Mouse (Mus musculus): ENCODE results near the gene P2ry14. TPM values are rescaled to one million over a fixed set of nuclear protein-coding genes. Genes with fewer than 3 reads are reported as not detected.

P2ry14 gene
- polyA plus RNA-seq (2014; fragmentation: Nextera tagmentation; extraction: Ambion mirVana), result 4.0 and 4.4 TPM in 2 replicates

DNA sequence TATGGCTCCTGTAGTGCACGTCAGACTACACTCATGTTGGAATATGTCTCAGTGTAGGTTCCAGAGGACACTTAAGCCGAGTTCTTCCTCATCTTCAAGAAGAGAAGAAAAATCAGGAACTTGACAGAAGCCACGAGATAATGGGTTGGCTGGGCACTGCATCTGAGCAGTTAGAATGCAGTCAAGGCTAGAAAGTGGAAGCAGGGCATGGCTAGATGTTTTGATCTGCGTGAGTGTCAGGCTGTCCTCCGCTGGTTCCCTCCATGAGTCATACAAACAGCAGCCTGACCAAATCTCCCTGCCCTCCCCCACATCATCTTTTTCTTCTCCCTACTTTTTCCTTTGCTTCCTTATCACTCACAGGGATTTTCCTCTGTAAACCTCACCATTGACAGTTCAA is at the start of gene P2ry14:
TSS of gene P2ry14 (minus strand) at position 195 of the 400 bp plus-strand sequence.
- Histone ChIP-seq H3K9ac (no peak within 1 kb of the TSS), H3K4me3 (replicated peaks; ENCODE audit: low read length) (no peak within 1 kb of the TSS), H3K4me2 (replicated peaks) (no peak within 1 kb of the TSS), H3K9me3 (ENCODE audit: control insufficient read depth, low read length) (no peaks in the 10 kb centered on the region), H3K27me3 (ENCODE audit: control insufficient read depth, insufficient read depth, low read length) (no peaks in the 10 kb centered on the region), H3K27ac (no peak within 1 kb of the TSS), H3K4me1 (replicated peaks; ENCODE audit: control insufficient read depth, insufficient read depth, low read length) (no peaks in the 10 kb centered on the region), H3K36me3 (replicated peaks; ENCODE audit: control insufficient read depth, insufficient read depth) (no peaks in the 10 kb centered on the region)
- no peak for ATAC-seq (ENCODE audit: low FRiP score)
- 86% methylated on average over 5 of the region's 5 CpGs for WGBS
- DNase-seq (ENCODE audit: low spot score), result no peak

DNA sequence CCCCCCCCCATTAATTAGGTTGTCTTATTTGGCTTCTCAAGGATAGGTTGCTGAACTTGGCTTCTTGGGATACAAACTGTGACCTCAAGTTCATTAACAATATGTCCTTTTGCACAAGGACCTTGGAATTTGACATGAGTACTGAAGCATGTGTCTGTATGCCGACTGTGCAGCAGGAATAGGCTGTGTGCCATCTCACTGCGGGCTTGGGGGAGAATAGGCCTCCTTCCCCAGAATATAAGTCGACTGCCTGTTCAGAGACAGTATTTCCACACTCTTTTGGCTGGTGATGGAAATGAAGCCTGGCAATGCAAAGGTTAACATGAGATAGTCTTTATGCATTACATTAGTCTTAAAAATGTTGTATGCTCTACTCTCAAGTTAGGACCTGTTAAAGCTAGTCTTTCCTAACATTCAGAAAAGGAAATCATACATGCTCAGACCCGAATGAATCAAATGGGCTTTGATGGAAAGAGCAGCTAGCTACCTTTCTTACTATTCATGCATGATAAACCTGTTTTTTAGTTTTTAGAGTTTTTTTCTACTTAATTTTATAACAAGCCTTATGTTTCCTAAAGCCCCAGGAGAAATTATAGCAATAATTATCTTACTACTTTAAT is 44.0 kb upstream of the P2ry14 start:
- no peaks in the 10 kb centered on the region for H3K36me3 ChIP-seq (replicated peaks; ENCODE audit: control insufficient read depth, insufficient read depth)
- DNase-seq (ENCODE audit: low spot score), result no peak
- H3K4me2 ChIP-seq (replicated peaks), result no peak overlapping the region
- no peaks in the 10 kb centered on the region for H3K4me1 ChIP-seq (replicated peaks; ENCODE audit: control insufficient read depth, insufficient read depth, low read length)
- no peak overlapping the region for H3K9ac ChIP-seq
- H3K9me3 ChIP-seq (ENCODE audit: control insufficient read depth, low read length), result no peaks in the 10 kb centered on the region
- no peak overlapping the region for H3K27ac ChIP-seq
- ATAC-seq (ENCODE audit: low FRiP score), result no peak
- WGBS, result 91% methylated on average over 4 of the region's 4 CpGs
- H3K4me3 ChIP-seq (replicated peaks; ENCODE audit: low read length), result no peak overlapping the region
- H3K27me3 ChIP-seq (ENCODE audit: control insufficient read depth, insufficient read depth, low read length), result no peaks in the 10 kb centered on the region

DNA sequence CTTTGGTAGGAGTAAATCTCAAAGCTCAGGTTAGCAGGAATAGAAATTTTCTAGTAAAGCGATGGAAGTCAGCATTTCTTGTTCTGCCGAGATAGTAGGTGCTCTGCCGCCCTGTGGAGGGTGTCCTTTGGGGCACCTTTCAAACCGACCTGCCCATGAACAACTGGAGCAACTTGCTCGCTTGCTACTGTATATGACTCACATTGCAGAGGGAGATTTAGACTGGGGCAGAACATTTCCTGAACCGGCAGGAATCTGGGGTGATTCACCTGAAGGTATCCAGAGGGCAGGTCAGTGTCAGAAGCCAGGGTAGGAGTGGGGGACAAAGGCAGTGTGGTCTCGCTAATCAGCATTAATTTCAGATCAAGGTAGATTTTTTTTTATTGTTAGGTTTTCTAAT is 41.5 kb upstream of the P2ry14 start, which contains the start of gene Gpr87:
TSS of gene Gpr87 (minus strand) at position 167 of the 400 bp plus-strand sequence.
- no peak within 1 kb of the TSS for H3K9ac ChIP-seq
- 88% methylated on average over 7 of the region's 7 CpGs for WGBS
- no peaks in the 10 kb centered on the region for H3K9me3 ChIP-seq (ENCODE audit: control insufficient read depth, low read length)
- H3K4me3 ChIP-seq (replicated peaks; ENCODE audit: low read length), result no peak within 1 kb of the TSS
- H3K4me1 ChIP-seq (replicated peaks; ENCODE audit: control insufficient read depth, insufficient read depth, low read length), result no peaks in the 10 kb centered on the region
- DNase-seq (ENCODE audit: low spot score), result no peak
- H3K27me3 ChIP-seq (ENCODE audit: control insufficient read depth, insufficient read depth, low read length), result no peaks in the 10 kb centered on the region
- ATAC-seq (ENCODE audit: low FRiP score), result no peak
- H3K36me3 ChIP-seq (replicated peaks; ENCODE audit: control insufficient read depth, insufficient read depth), result no peaks in the 10 kb centered on the region
- no peak within 1 kb of the TSS for H3K4me2 ChIP-seq (replicated peaks)
- no peak within 1 kb of the TSS for H3K27ac ChIP-seq

DNA sequence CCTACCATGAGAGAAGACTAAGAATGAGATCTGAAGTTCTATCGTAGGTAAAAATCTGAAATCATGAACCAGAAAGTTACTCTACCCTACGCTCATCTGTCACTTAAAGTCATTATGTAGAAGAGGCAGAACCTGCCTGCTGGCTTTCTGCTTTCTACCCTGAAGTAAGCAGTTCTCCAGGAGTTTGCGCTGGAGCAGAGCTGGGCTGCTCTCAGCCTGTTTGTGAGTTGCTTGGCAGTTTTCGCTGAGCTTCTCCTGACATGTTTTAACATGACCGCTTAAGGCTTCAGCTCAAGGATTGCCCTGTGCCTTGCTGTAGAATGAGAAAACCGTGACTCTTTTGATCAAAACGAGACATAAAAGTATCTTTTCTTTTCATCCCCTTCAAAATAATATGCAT is 40.7 kb upstream of the P2ry14 start:
- Histone ChIP-seq H3K4me2 (replicated peaks) (no peak overlapping the region), H3K4me1 (replicated peaks; ENCODE audit: control insufficient read depth, insufficient read depth, low read length) (no peaks in the 10 kb centered on the region), H3K4me3 (replicated peaks; ENCODE audit: low read length) (no peak overlapping the region), H3K36me3 (replicated peaks; ENCODE audit: control insufficient read depth, insufficient read depth) (no peaks in the 10 kb centered on the region), H3K27ac (no peak overlapping the region), H3K9ac (no peak overlapping the region), H3K9me3 (ENCODE audit: control insufficient read depth, low read length) (no peaks in the 10 kb centered on the region), H3K27me3 (ENCODE audit: control insufficient read depth, insufficient read depth, low read length) (no peaks in the 10 kb centered on the region)
- DNase-seq (ENCODE audit: low spot score) (no peak), ATAC-seq (ENCODE audit: low FRiP score) (no peak)
- 95% methylated on average over 7 of the region's 7 CpGs for WGBS

DNA sequence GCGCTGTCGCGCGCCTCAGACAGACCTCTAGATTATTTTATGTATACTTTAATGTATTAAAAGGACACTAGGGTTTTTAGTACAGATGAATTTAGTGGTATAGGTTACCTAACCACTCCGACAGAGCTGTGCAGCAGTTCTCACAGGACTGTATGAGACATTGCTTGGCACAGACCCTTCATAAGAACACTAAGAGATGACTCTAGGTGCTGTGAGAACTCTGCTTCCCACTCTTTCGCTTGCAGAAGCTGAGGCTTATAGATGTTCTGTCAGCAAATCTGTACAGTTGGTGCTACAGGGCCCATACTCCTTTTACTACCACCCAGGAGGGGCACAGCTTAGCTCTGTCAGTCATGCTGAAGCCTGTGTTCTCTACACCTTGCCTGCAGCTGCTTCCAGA is 38.3 kb upstream of the P2ry14 start:
- Histone ChIP-seq H3K27ac (no peak overlapping the region), H3K9ac (no peak overlapping the region), H3K36me3 (replicated peaks; ENCODE audit: control insufficient read depth, insufficient read depth) (no peaks in the 10 kb centered on the region), H3K9me3 (ENCODE audit: control insufficient read depth, low read length) (no peaks in the 10 kb centered on the region), H3K4me3 (replicated peaks; ENCODE audit: low read length) (no peak overlapping the region), H3K4me2 (replicated peaks) (no peak overlapping the region), H3K27me3 (ENCODE audit: control insufficient read depth, insufficient read depth, low read length) (no peaks in the 10 kb centered on the region), H3K4me1 (replicated peaks; ENCODE audit: control insufficient read depth, insufficient read depth, low read length) (no peaks in the 10 kb centered on the region)
- 96% methylated on average over 6 of the region's 6 CpGs for WGBS
- ATAC-seq (ENCODE audit: low FRiP score), result no peak
- DNase-seq (ENCODE audit: low spot score), result no peak

DNA sequence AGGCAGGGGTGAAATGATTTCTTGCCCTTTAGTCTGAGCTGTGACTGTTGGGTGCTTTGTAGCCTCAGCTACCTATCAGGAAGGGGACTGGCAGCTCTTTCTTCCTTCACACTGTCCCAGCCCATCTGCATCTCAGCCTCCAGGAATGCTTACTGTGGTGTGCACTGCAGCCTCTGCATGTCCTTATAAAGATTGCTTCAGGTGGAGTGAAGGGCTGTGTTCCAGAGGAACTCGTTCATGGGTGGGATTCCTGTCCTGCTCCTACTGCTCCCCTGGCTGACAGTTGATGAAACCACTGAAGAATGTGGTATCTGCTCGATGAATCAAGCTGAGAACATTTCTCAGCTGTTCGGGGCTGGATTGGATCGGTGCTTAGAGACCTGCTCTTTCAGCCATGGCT is 33.9 kb upstream of the P2ry14 start:
- no peaks in the 10 kb centered on the region for H3K9me3 ChIP-seq (ENCODE audit: control insufficient read depth, low read length)
- no peak for DNase-seq (ENCODE audit: low spot score)
- WGBS, result 88% methylated on average over 4 of the region's 4 CpGs
- H3K4me3 ChIP-seq (replicated peaks; ENCODE audit: low read length), result no peak overlapping the region
- no peak overlapping the region for H3K4me2 ChIP-seq (replicated peaks)
- no peak overlapping the region for H3K9ac ChIP-seq
- no peaks in the 10 kb centered on the region for H3K27me3 ChIP-seq (ENCODE audit: control insufficient read depth, insufficient read depth, low read length)
- no peaks in the 10 kb centered on the region for H3K36me3 ChIP-seq (replicated peaks; ENCODE audit: control insufficient read depth, insufficient read depth)
- no peak overlapping the region for H3K27ac ChIP-seq
- no peak for ATAC-seq (ENCODE audit: low FRiP score)
- H3K4me1 ChIP-seq (replicated peaks; ENCODE audit: control insufficient read depth, insufficient read depth, low read length), result no peaks in the 10 kb centered on the region

DNA sequence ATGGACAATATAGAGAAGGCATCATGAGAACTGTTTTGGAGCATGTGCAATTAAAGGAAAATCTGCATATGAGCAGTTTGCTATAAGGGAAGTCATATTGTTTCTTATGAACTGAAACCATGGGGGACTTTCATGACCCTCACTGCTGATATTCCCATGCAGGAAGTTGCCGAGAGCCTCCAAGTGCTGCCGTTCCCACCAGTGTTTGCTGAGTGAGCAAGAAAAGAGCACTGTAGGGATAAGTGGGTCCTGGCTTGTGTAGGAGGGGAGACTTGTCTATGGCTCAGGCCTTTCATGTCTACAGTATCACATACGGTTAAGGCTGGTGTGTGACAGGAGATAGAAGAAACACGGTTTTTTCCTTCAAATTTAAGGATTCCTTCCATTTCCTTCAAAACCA is 32.2 kb upstream of the P2ry14 start:
- no peak overlapping the region for H3K27ac ChIP-seq
- 78% methylated on average over 4 of the region's 4 CpGs for WGBS
- H3K4me3 ChIP-seq (replicated peaks; ENCODE audit: low read length), result no peak overlapping the region
- H3K36me3 ChIP-seq (replicated peaks; ENCODE audit: control insufficient read depth, insufficient read depth), result no peaks in the 10 kb centered on the region
- ATAC-seq (ENCODE audit: low FRiP score), result no peak
- no peak overlapping the region for H3K9ac ChIP-seq
- H3K4me2 ChIP-seq (replicated peaks), result no peak overlapping the region
- H3K4me1 ChIP-seq (replicated peaks; ENCODE audit: control insufficient read depth, insufficient read depth, low read length), result no peaks in the 10 kb centered on the region
- H3K27me3 ChIP-seq (ENCODE audit: control insufficient read depth, insufficient read depth, low read length), result no peaks in the 10 kb centered on the region
- H3K9me3 ChIP-seq (ENCODE audit: control insufficient read depth, low read length), result no peaks in the 10 kb centered on the region
- no peak for DNase-seq (ENCODE audit: low spot score)

DNA sequence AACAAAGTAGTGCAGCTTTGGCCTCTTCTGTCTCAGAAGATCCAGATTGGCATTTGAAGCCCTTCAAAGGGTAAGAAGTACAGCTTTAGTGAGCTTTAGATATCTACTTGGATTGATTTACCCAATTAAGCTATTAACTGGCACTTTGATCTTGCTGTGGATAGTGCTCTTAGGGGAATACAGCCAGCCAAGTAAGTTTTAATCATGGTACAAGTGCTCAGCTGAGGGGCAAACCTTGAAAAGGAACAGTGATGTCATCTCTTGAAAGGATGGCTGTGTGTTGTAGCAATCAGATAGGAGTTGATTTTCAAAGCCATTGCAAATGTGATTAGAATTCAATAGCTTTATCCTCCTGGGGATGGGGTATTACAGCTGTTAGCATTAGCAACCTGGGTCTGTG is 28.7 kb upstream of the P2ry14 start:
- Histone ChIP-seq H3K27me3 (ENCODE audit: control insufficient read depth, insufficient read depth, low read length) (no peaks in the 10 kb centered on the region), H3K9me3 (ENCODE audit: control insufficient read depth, low read length) (no peaks in the 10 kb centered on the region), H3K9ac (no peak overlapping the region), H3K4me3 (replicated peaks; ENCODE audit: low read length) (no peak overlapping the region), H3K27ac (no peak overlapping the region), H3K36me3 (replicated peaks; ENCODE audit: control insufficient read depth, insufficient read depth) (no peaks in the 10 kb centered on the region), H3K4me1 (replicated peaks; ENCODE audit: control insufficient read depth, insufficient read depth, low read length) (no peaks in the 10 kb centered on the region), H3K4me2 (replicated peaks) (no peak overlapping the region)
- ATAC-seq (ENCODE audit: low FRiP score) (peak; percentile 32; the same call in 1 of the 2 replicates), DNase-seq (ENCODE audit: low spot score) (no peak)

DNA sequence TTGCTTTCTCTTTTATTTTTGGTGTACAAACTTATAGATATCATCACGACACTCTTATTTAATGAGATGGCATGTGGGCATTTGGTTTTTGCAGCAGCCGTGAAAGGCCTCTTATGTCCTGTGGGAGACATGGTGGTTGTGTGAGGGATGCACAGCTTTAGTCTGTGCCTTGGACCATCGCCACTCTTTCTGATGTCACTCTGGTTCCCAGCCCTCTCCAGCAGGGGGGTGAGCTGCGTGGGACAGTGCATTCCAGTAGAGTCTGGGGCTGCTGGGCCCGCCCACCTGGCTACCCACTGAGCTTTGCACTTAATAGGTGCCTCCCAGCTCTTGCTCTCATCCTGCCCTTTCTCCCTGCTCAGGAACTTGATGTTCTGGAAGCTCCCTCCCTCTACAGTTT is 27.7 kb upstream of the P2ry14 start:
- H3K9me3 ChIP-seq (ENCODE audit: control insufficient read depth, low read length), result no peaks in the 10 kb centered on the region
- H3K4me1 ChIP-seq (replicated peaks; ENCODE audit: control insufficient read depth, insufficient read depth, low read length), result no peaks in the 10 kb centered on the region
- no peaks in the 10 kb centered on the region for H3K36me3 ChIP-seq (replicated peaks; ENCODE audit: control insufficient read depth, insufficient read depth)
- H3K27ac ChIP-seq, result no peak overlapping the region
- no peak overlapping the region for H3K4me2 ChIP-seq (replicated peaks)
- no peaks in the 10 kb centered on the region for H3K27me3 ChIP-seq (ENCODE audit: control insufficient read depth, insufficient read depth, low read length)
- H3K9ac ChIP-seq, result no peak overlapping the region
- 62% methylated on average over 5 of the region's 5 CpGs for WGBS
- ATAC-seq (ENCODE audit: low FRiP score) (peak; percentile 40; the same call in 1 of the 2 replicates), DNase-seq (ENCODE audit: low spot score) (no peak)
- H3K4me3 ChIP-seq (replicated peaks; ENCODE audit: low read length), result no peak overlapping the region

DNA sequence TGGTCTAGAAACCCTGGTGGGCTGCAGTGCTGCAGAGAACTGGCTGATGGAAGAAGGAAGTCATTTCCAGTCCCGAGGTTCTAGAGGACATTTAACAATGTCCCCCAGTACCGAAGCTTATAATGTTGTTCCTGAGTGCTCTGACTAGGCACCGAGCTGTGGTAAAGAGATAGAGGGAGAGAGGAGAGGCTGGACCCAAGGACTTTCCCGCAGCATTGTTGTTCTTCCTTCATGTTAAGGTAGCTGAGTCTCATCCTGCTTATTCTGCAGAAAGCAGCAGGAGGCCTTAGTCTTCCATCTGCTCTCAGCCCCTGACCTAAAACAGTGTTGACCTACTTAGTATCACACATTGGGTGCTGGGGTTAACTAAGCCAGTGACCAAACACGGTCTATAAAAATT is 23.5 kb upstream of the P2ry14 start:
- Histone ChIP-seq H3K36me3 (replicated peaks; ENCODE audit: control insufficient read depth, insufficient read depth) (no peaks in the 10 kb centered on the region), H3K4me1 (replicated peaks; ENCODE audit: control insufficient read depth, insufficient read depth, low read length) (no peaks in the 10 kb centered on the region), H3K27ac (no peak overlapping the region), H3K9me3 (ENCODE audit: control insufficient read depth, low read length) (no peaks in the 10 kb centered on the region), H3K4me2 (replicated peaks) (no peak overlapping the region), H3K4me3 (replicated peaks; ENCODE audit: low read length) (no peak overlapping the region), H3K9ac (no peak overlapping the region), H3K27me3 (ENCODE audit: control insufficient read depth, insufficient read depth, low read length) (no peaks in the 10 kb centered on the region)
- 79% methylated on average over 5 of the region's 5 CpGs for WGBS
- DNase-seq (ENCODE audit: low spot score), result no peak
- ATAC-seq (ENCODE audit: low FRiP score), result no peak

All from hindbrain, embryonic 14.5 days (tissue).